Mouse (Mus musculus) layer of hippocampus, postnatal 14 days (tissue): ENCODE data around the gene Capn1. TPM values are rescaled to one million over a fixed set of nuclear protein-coding genes. Genes with fewer than 3 reads are reported as not detected.

Experiments
- DNase-seq, 2 experiments: peaks; one replicate each; pipeline ENCODE4 v3.0.0; 2021 to 2022; ENCODE audit warnings: low spot score in 2 of 2, mixed read lengths in 1 of 2
- microRNA-seq, 2 experiments: library from miRNA; unstranded; fragments of <30 nt; microRNA quantifications; one replicate each; pipeline ENCODE4 v1.2.0; 2021
- total RNA-seq, 2 experiments: library from RNA; stranded (reverse); gene quantifications; 2 replicates each; pipeline ENCODE4 v1.2.3; 2021

Gene Capn1
- total RNA-seq, 2 experiments from 2014 or later, result 21.3 to 23.1 TPM

- DNase-seq, result no peak
Measured at GRCm38 (mm10) chr19:5954936-5955335, 60.8 kb downstream of the Capn1 start.

DNA sequence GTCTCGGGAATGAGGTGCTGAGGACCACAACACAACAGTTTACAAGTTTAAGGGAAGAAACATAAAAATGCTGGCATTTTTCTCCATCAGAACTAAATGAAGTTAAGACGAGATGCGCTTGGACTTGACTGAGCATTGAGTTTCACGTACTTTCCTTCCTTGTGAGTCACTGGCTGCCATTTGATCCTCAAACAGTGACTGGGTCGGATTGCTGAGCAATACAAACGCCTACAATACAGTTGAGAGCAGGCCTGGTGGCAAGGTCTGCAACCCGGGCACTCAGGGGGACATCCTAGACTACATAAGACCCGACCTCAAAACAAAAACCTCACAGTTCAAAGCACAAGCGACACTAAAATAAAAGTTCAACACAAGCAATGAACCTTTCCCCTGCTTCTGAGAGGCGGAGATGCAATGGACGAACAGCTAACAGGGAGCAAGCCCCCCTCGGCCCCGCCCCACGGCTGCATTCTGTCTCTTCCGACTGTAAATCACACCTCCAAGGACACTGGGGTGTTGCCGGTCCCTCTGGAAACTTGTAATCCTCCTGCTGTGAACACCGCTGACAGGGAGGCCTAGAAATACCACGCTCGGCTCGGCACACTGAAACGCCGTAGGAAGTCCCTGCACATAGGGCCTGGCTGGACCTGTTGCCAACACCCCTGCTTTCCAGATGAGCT, 61.5 kb downstream of the Capn1 start:
- no peak for DNase-seq

GRCm38 (mm10) chr19:5953201-5953770, 62.4 kb downstream of the Capn1 start:
- DNase-seq, result no peak

DNA sequence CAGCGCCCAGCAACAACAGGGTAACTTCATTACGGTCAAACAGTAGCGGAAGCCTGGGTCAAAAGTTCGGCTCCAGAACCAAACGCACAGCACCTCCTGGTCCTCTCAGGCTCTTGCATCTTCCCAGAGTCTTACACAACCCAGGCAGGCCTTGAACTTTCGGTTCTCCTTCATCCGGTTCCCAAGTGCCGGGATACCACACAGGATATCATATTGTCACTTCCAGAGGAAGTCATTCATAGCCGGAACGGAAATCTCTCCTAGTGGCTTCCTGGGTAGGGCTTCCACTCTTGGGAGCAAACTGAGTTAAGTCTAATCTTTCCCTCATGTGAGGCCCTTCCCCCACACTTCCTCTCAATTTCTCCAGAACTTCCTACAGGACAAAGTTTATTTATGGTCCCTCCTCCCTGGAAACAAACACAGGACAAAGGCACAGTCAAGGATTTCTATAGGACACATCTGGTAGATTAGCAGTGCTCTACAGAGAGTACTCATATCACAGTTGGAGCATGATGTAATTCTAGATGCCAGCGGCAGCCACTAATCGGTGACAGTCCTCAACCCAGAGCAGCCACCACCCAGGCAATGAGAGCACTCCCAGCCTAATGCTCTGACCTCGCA, 63.5 kb downstream of the Capn1 start:
- DNase-seq, result no peak

DNA sequence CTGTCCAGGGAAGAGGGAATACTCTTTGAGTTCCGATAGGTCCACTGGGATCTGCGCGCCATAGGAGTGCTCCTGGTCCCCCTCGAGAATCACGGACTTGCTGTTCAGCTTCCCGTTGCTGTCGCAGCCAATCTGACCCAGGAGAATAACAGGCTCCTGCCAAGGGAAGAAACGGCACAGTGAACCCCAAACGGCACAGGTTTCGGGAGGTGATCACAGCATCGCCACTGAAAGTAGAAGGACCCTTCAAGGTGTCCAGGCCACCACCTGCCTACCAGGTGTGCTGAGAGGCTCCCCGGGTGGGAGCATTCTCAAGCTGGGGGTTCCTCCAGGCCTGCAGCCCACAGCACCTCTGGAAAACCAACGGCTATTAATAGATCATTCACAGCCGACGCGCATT, 64.1 kb downstream of the Capn1 start:
- DNase-seq, result no peak

GRCm38 (mm10) chr19:5950218-5950617, 65.5 kb downstream of the Capn1 start:
- no peak for DNase-seq

GRCm38 (mm10) chr19:5945891-5946290, 69.8 kb downstream of the Capn1 start:
- no peak for DNase-seq

DNA sequence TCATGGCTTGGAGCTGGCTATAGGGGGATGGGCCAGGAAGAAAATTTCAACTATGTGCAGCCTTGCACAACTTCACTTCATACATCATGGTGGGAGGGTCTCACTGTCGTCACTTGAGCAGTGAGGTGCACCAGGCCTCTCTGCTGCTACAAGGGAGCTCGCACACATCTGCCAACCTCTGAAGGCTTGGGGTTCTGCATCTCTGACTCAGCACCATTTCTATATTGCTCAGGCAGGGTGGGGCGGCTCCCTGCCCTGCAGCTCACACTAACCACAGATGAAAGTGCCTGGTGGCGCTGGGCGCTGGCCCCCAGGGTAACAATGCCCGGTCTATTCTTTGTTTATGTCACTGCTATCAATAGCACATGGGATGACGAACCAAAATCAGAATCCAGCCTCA, 70.7 kb downstream of the Capn1 start:
- DNase-seq, result no peak

- DNase-seq, result no peak
Measured at GRCm38 (mm10) chr19:5944145-5944544, 71.6 kb downstream of the Capn1 start.

DNA sequence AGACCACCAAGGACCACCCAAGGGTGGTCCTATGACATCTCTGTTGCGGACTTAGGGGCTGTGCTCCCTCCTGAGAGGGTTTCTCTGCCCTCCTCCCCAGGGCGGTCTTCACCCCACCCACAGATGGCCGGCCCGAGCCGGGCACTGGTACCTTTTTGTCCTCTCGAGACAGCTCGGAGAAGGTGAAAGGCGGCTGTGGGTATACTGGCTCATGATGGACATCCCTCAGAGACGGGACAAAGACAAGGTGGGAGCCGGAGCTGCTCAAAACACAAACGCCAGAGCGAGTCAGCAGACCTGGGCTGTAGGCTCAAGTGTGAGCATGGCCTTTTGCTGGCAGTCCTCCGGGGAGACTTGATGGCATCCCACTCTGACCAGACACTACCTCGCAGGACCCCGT, 72.3 kb downstream of the Capn1 start:
- no peak for DNase-seq

- no peak for DNase-seq
Measured at GRCm38 (mm10) chr19:5942581-5942980, 73.1 kb downstream of the Capn1 start.

DNA sequence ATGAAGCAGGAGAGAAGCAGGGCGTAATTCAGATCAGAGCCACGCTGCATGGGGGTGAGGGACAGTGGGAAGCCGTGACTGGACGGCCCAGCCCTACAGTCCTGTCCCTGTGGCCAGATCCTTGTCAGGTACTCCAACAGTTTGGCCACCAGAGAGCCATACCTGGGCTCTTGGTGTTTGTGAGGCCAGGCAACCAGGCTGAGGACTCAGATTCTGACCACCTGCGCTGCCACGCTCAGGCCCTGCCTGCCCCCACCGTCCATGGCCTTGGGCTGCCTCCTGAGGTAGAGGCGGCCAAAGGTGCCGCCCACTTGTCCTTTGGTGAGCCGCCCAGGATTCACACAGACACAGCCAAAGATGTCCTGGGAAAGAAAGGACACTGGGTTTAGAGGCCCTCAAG, 75.0 kb downstream of the Capn1 start:
- DNase-seq, result no peak

- peak; percentile 13 to 39 for DNase-seq
Measured at GRCm38 (mm10) chr19:5940173-5940572, 75.5 kb downstream of the Capn1 start.

GRCm38 (mm10) chr19:5939715-5940114, 76.0 kb downstream of the Capn1 start:
- DNase-seq, result no peak

Small RNA genes within 50 kb of the gene (microRNA-seq; reads per million reads assigned to microRNA genes)
- 5.4 to 5.9 reads per million in 2 experiments for gene Mir6988

Other genes with a start within 250 kb of the Capn1 start
- 10 to 100 TPM; 73.6 to 75.1 TPM for gene Scyl1, start 244.5 kb downstream of the Capn1 start, total RNA-seq
- 10 to 100 TPM; 19.8 to 20.1 TPM for gene Frmd8, start 140.6 kb downstream of the Capn1 start, total RNA-seq
- 1 to 10 TPM; 3.6 to 3.7 TPM for gene Slc25a45, start 138.1 kb downstream of the Capn1 start, total RNA-seq
- gene Tigd3, start 121.7 kb downstream of the Capn1 start, total RNA-seq, result 1 to 10 TPM; 3.4 to 4.2 TPM
- gene Dpf2, start 102.9 kb downstream of the Capn1 start, total RNA-seq, result 10 to 100 TPM; 78.1 to 92.3 TPM
- 1 to 10 TPM; 4.7 to 5.7 TPM for gene Cdc42ep2, start 91.1 kb downstream of the Capn1 start, total RNA-seq
- gene Pola2, start 51.7 kb downstream of the Capn1 start, total RNA-seq, result 1 to 10 TPM; 8.0 to 10.0 TPM
- gene Slc22a20, start 29.8 kb downstream of the Capn1 start, total RNA-seq, result not detected
- 10 to 100 TPM; 42.5 to 45.3 TPM for gene Syvn1, start 30.7 kb upstream of the Capn1 start, total RNA-seq
- gene Mrpl49, start 41.9 kb upstream of the Capn1 start, total RNA-seq, result 10 to 100 TPM; 39.9 to 50.8 TPM
- gene Fau, start 41.9 kb upstream of the Capn1 start, total RNA-seq, result 100 to 1,000 TPM; 583 to 634 TPM
- 10 to 100 TPM; 39.5 to 41.2 TPM for gene Znhit2, start 45.3 kb upstream of the Capn1 start, total RNA-seq
- gene Tm7sf2, start 52.5 kb upstream of the Capn1 start, total RNA-seq, result 10 to 100 TPM; 40.1 to 44.2 TPM
- gene Vps51, start 61.3 kb upstream of the Capn1 start, total RNA-seq, result 10 to 100 TPM; 84.3 to 95.9 TPM
- not detected for gene Tmem262, start 64.1 kb upstream of the Capn1 start, total RNA-seq
- 1 to 10 TPM in 1 of 2 experiments, under 1 TPM in 1; 0.57 to 1.5 TPM for gene Gm28374, start 66.4 kb upstream of the Capn1 start, total RNA-seq
- gene Zfpl1, start 69.1 kb upstream of the Capn1 start, total RNA-seq, result 10 to 100 TPM; 33.1 to 33.7 TPM
- gene Cdca5, start 69.1 kb upstream of the Capn1 start, total RNA-seq, result 1 to 10 TPM in 1 of 2 experiments, under 1 TPM in 1; 0.99 to 1.0 TPM
- not detected for gene AC131692.1, start 78.5 kb upstream of the Capn1 start, total RNA-seq
- not detected for gene Naaladl1, start 89.9 kb upstream of the Capn1 start, total RNA-seq
- 10 to 100 TPM; 16.8 to 18.2 TPM for gene Sac3d1, start 102.8 kb upstream of the Capn1 start, total RNA-seq
- 10 to 100 TPM; 42.3 to 43.7 TPM for gene Snx15, start 112.4 kb upstream of the Capn1 start, total RNA-seq
- under 1 TPM in 1 of 2 experiments, not detected in 1; 0.39 TPM for gene Batf2, start 125.1 kb upstream of the Capn1 start, total RNA-seq
- gene Arl2, start 125.7 kb upstream of the Capn1 start, total RNA-seq, result 10 to 100 TPM; 63.2 to 65.9 TPM
- not detected for gene Majin, start 168.5 kb upstream of the Capn1 start, total RNA-seq
- gene Gpha2, start 210.5 kb upstream of the Capn1 start, total RNA-seq, result not detected
- 100 to 1,000 TPM; 158 to 170 TPM for gene Ppp2r5b, start 220.0 kb upstream of the Capn1 start, total RNA-seq
- gene Atg2a, start 225.8 kb upstream of the Capn1 start, total RNA-seq, result 10 to 100 TPM; 35.9 to 38.2 TPM